Mouse (Mus musculus): ENCODE measurements around the gene Ebf4. TPM values are rescaled to one million over a fixed set of nuclear protein-coding genes. Genes with fewer than 3 reads are reported as not detected.

The Ebf4 gene
- polyA plus RNA-seq, 1 experiment from 2014 or later = 3.6 TPM

DNA sequence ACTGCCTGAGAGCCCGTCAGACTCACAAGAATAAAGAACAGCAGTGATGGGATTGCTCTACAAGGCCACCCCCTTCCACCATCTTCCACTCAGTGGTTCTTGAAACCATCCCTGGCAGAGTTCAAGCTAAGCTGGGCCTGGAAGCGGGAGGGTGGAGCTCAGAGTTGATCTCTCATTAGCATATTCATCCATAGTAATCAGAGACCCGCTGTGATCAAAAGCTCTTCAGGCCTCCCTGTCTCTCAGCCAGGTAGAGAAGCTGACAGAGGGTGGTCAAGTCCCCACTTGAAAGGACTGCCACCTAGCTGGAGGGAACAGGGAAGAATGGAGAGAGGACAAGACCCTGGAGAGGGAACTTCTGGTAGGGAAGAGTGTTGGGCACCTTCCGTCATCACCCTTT lies 8.0 kb downstream of the Ebf4 start:
- H3K9me3 ChIP-seq (ENCODE audit: control insufficient read depth, low read length) = no peaks in the 10 kb centered on the region
- H3K36me3 ChIP-seq (ENCODE audit: control insufficient read depth, insufficient read depth, low read length) = peaks cover 59% of the 10 kb centered on the region
- H3K9ac ChIP-seq (ENCODE audit: low read length) = no peak overlapping the region
- no peak overlapping the region for H3K4me3 ChIP-seq (ENCODE audit: low read depth, low read length)
- DNase-seq (ENCODE audit: low spot score) (no peak), ATAC-seq (replicated peaks; ENCODE audit: low FRiP score, low TSS enrichment, low read depth) (no peak)
- H3K27ac ChIP-seq (ENCODE audit: low read depth) = no peak overlapping the region
- 58% methylated on average over 4 of the region's 4 CpGs for WGBS
- no peaks in the 10 kb centered on the region for H3K27me3 ChIP-seq (replicated peaks; ENCODE audit: control insufficient read depth, insufficient read depth, low read length)
- H3K4me1 ChIP-seq (replicated peaks; ENCODE audit: control insufficient read depth, insufficient read depth, low read length) = no peaks in the 10 kb centered on the region
- H3K4me2 ChIP-seq (ENCODE audit: low read length) = no peak overlapping the region

- no peaks in the 10 kb centered on the region for H3K4me1 ChIP-seq (replicated peaks; ENCODE audit: control insufficient read depth, insufficient read depth, low read length)
- DNase-seq (ENCODE audit: low spot score) (no peak), ATAC-seq (replicated peaks; ENCODE audit: low FRiP score, low TSS enrichment, low read depth) (no peak)
- no peaks in the 10 kb centered on the region for H3K9me3 ChIP-seq (ENCODE audit: control insufficient read depth, low read length)
- H3K27ac ChIP-seq (ENCODE audit: low read depth) = no peak overlapping the region
- no peak overlapping the region for H3K4me3 ChIP-seq (ENCODE audit: low read depth, low read length)
- no peak overlapping the region for H3K4me2 ChIP-seq (ENCODE audit: low read length)
- H3K9ac ChIP-seq (ENCODE audit: low read length) = no peak overlapping the region
- no peaks in the 10 kb centered on the region for H3K27me3 ChIP-seq (replicated peaks; ENCODE audit: control insufficient read depth, insufficient read depth, low read length)
- WGBS = 62% methylated on average over 1 of the region's 1 CpGs
- H3K36me3 ChIP-seq (ENCODE audit: control insufficient read depth, insufficient read depth, low read length) = no peaks in the 10 kb centered on the region
Measured at GRCm38 (mm10) chr2:130327057-130327456, 32.1 kb downstream of the Ebf4 start.

GRCm38 (mm10) chr2:130329502-130329901 lies 34.5 kb downstream of the Ebf4 start:
- H3K4me2 ChIP-seq (ENCODE audit: low read length) = no peak overlapping the region
- ATAC-seq (replicated peaks; ENCODE audit: low FRiP score, low TSS enrichment, low read depth) = no peak
- no peak for DNase-seq (ENCODE audit: low spot score)
- WGBS = 87% methylated on average over 2 of the region's 2 CpGs
- H3K9me3 ChIP-seq (ENCODE audit: control insufficient read depth, low read length) = no peaks in the 10 kb centered on the region
- H3K27ac ChIP-seq (ENCODE audit: low read depth) = no peak overlapping the region
- H3K36me3 ChIP-seq (ENCODE audit: control insufficient read depth, insufficient read depth, low read length) = no peaks in the 10 kb centered on the region
- no peak overlapping the region for H3K9ac ChIP-seq (ENCODE audit: low read length)
- H3K4me3 ChIP-seq (ENCODE audit: low read depth, low read length) = no peak overlapping the region
- H3K27me3 ChIP-seq (replicated peaks; ENCODE audit: control insufficient read depth, insufficient read depth, low read length) = no peaks in the 10 kb centered on the region
- no peaks in the 10 kb centered on the region for H3K4me1 ChIP-seq (replicated peaks; ENCODE audit: control insufficient read depth, insufficient read depth, low read length)

DNA sequence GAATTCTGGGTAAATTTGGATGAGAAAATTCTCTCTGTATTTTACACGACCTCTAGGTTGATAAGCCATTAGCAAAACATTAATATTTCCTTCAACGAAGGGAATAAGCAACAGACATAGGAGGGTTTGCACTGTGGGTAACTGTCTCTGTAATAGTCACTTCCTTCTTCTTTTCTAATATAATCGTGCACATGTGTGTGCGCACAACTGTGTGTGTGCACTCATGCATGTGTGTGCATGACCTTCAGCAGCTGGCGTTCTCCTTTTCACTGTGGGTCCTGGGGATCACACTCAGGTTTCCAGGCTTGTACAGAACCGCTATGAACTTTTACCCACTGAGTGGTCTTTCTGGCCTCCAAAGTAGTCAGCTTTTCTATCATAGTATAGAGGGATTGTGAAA lies 40.1 kb downstream of the Ebf4 start:
- no peak overlapping the region for H3K27ac ChIP-seq (ENCODE audit: low read depth)
- no peaks in the 10 kb centered on the region for H3K4me1 ChIP-seq (replicated peaks; ENCODE audit: control insufficient read depth, insufficient read depth, low read length)
- H3K4me2 ChIP-seq (ENCODE audit: low read length) = no peak overlapping the region
- ATAC-seq (replicated peaks; ENCODE audit: low FRiP score, low TSS enrichment, low read depth) (no peak), DNase-seq (ENCODE audit: low spot score) (no peak)
- H3K36me3 ChIP-seq (ENCODE audit: control insufficient read depth, insufficient read depth, low read length) = no peaks in the 10 kb centered on the region
- H3K4me3 ChIP-seq (ENCODE audit: low read depth, low read length) = no peak overlapping the region
- 94% methylated on average over 6 of the region's 6 CpGs for WGBS
- no peaks in the 10 kb centered on the region for H3K27me3 ChIP-seq (replicated peaks; ENCODE audit: control insufficient read depth, insufficient read depth, low read length)
- no peak overlapping the region for H3K9ac ChIP-seq (ENCODE audit: low read length)
- H3K9me3 ChIP-seq (ENCODE audit: control insufficient read depth, low read length) = no peaks in the 10 kb centered on the region

GRCm38 (mm10) chr2:130340464-130341219 lies 45.7 kb downstream of the Ebf4 start:
- Histone ChIP-seq H3K36me3 (ENCODE audit: control insufficient read depth, insufficient read depth, low read length) (no peaks in the 10 kb centered on the region), H3K4me2 (ENCODE audit: low read length) (no peak overlapping the region), H3K9me3 (ENCODE audit: control insufficient read depth, low read length) (no peaks in the 10 kb centered on the region), H3K9ac (ENCODE audit: low read length) (no peak overlapping the region), H3K4me1 (replicated peaks; ENCODE audit: control insufficient read depth, insufficient read depth, low read length) (no peaks in the 10 kb centered on the region), H3K27me3 (replicated peaks; ENCODE audit: control insufficient read depth, insufficient read depth, low read length) (no peaks in the 10 kb centered on the region), H3K27ac (ENCODE audit: low read depth) (no peak overlapping the region), H3K4me3 (ENCODE audit: low read depth, low read length) (no peak overlapping the region)
- WGBS = 88% methylated on average over 8 of the region's 8 CpGs
- no peak for ATAC-seq (replicated peaks; ENCODE audit: low FRiP score, low TSS enrichment, low read depth)
- DNase-seq (ENCODE audit: low spot score) = no peak

- no peak overlapping the region for H3K9ac ChIP-seq (ENCODE audit: low read length)
- no peak overlapping the region for H3K27ac ChIP-seq (ENCODE audit: low read depth)
- no peak overlapping the region for H3K4me3 ChIP-seq (ENCODE audit: low read depth, low read length)
- H3K9me3 ChIP-seq (ENCODE audit: control insufficient read depth, low read length) = no peaks in the 10 kb centered on the region
- H3K27me3 ChIP-seq (replicated peaks; ENCODE audit: control insufficient read depth, insufficient read depth, low read length) = no peaks in the 10 kb centered on the region
- H3K4me2 ChIP-seq (ENCODE audit: low read length) = no peak overlapping the region
- WGBS = 83% methylated on average over 7 of the region's 7 CpGs
- ATAC-seq (replicated peaks; ENCODE audit: low FRiP score, low TSS enrichment, low read depth) (no peak), DNase-seq (ENCODE audit: low spot score) (no peak)
- no peaks in the 10 kb centered on the region for H3K4me1 ChIP-seq (replicated peaks; ENCODE audit: control insufficient read depth, insufficient read depth, low read length)
- H3K36me3 ChIP-seq (ENCODE audit: control insufficient read depth, insufficient read depth, low read length) = no peaks in the 10 kb centered on the region
Measured at GRCm38 (mm10) chr2:130341220-130341580, 46.2 kb downstream of the Ebf4 start.

DNA sequence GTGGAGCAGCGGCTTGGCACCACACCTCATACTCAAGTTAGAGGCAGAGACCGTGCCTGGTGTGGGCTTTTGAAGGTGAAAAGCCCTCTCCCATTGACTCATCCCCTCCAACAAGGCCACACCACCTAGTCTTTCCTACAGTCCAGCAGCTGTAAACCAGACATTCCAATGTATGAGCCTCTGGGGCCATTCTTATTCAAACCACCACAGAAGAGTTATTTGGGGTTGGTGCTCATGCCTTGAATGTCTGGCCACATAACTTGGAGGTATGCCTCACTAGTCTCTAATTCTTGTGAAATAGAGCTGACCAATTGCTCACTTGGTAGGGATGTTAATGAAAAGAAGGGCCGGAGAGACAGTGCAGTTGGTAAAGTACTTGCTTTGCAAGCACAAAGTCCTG lies 55.4 kb downstream of the Ebf4 start:
- Histone ChIP-seq H3K27me3 (replicated peaks; ENCODE audit: control insufficient read depth, insufficient read depth, low read length) (no peaks in the 10 kb centered on the region), H3K36me3 (ENCODE audit: control insufficient read depth, insufficient read depth, low read length) (no peaks in the 10 kb centered on the region), H3K4me1 (replicated peaks; ENCODE audit: control insufficient read depth, insufficient read depth, low read length) (no peaks in the 10 kb centered on the region), H3K9ac (ENCODE audit: low read length) (no peak overlapping the region), H3K4me2 (ENCODE audit: low read length) (no peak overlapping the region), H3K9me3 (ENCODE audit: control insufficient read depth, low read length) (no peaks in the 10 kb centered on the region), H3K4me3 (ENCODE audit: low read depth, low read length) (no peak overlapping the region), H3K27ac (ENCODE audit: low read depth) (no peak overlapping the region)
- ATAC-seq (replicated peaks; ENCODE audit: low FRiP score, low TSS enrichment, low read depth) (no peak), DNase-seq (ENCODE audit: low spot score) (no peak)
- WGBS = 82% methylated on average over 3 of the region's 3 CpGs

- 43% methylated on average over 5 of the region's 5 CpGs for WGBS
Measured at GRCm38 (mm10) chr2:130351758-130352339, 56.9 kb downstream of the Ebf4 start.

GRCm38 (mm10) chr2:130353411-130353810 lies 58.4 kb downstream of the Ebf4 start:
- Histone ChIP-seq H3K27me3 (replicated peaks; ENCODE audit: control insufficient read depth, insufficient read depth, low read length) (no peaks in the 10 kb centered on the region), H3K4me2 (ENCODE audit: low read length) (no peak overlapping the region), H3K4me1 (replicated peaks; ENCODE audit: control insufficient read depth, insufficient read depth, low read length) (no peaks in the 10 kb centered on the region), H3K36me3 (ENCODE audit: control insufficient read depth, insufficient read depth, low read length) (no peaks in the 10 kb centered on the region), H3K27ac (ENCODE audit: low read depth) (no peak overlapping the region), H3K4me3 (ENCODE audit: low read depth, low read length) (no peak overlapping the region), H3K9ac (ENCODE audit: low read length) (no peak overlapping the region), H3K9me3 (ENCODE audit: control insufficient read depth, low read length) (no peaks in the 10 kb centered on the region)
- ATAC-seq (replicated peaks; ENCODE audit: low FRiP score, low TSS enrichment, low read depth) (no peak), DNase-seq (ENCODE audit: low spot score) (no peak)
- 95% methylated on average over 8 of the region's 8 CpGs for WGBS

More at GRCm38 (mm10) chr2:130351758-130352339, 56.9 kb downstream of the Ebf4 start:
- no peak overlapping the region for H3K27ac ChIP-seq (ENCODE audit: low read depth)
- DNase-seq (ENCODE audit: low spot score) = no peak
- H3K4me1 ChIP-seq (replicated peaks; ENCODE audit: control insufficient read depth, insufficient read depth, low read length) = no peaks in the 10 kb centered on the region
- no peak for ATAC-seq (replicated peaks; ENCODE audit: low FRiP score, low TSS enrichment, low read depth)
- H3K36me3 ChIP-seq (ENCODE audit: control insufficient read depth, insufficient read depth, low read length) = no peaks in the 10 kb centered on the region
- H3K4me3 ChIP-seq (ENCODE audit: low read depth, low read length) = no peak overlapping the region
- H3K9me3 ChIP-seq (ENCODE audit: control insufficient read depth, low read length) = no peaks in the 10 kb centered on the region
- no peak overlapping the region for H3K9ac ChIP-seq (ENCODE audit: low read length)
- H3K4me2 ChIP-seq (ENCODE audit: low read length) = no peak overlapping the region
- no peaks in the 10 kb centered on the region for H3K27me3 ChIP-seq (replicated peaks; ENCODE audit: control insufficient read depth, insufficient read depth, low read length)

Data from intestine, embryonic 14.5 days (tissue).